Mouse (Mus musculus) adrenal gland, postnatal 25 days (tissue): ENCODE measurements around the gene Eif4a2. TPM values are rescaled to one million over a fixed set of nuclear protein-coding genes. Genes with fewer than 3 reads are reported as not detected.

Source experiments
- DNase-seq: peaks from one replicate; pipeline ENCODE4 v3.0.0; 2021; ENCODE audit warnings: mixed read lengths
- microRNA-seq, 2 experiments: library from miRNA; unstranded; fragments of <30 nt; microRNA quantifications; one replicate each; pipeline ENCODE4 v1.2.0; 2021
- total RNA-seq: library from RNA; stranded (reverse); gene quantifications from 2 replicates; pipeline ENCODE4 v1.2.3, GENCODE M21; 2021

The Eif4a2 gene
- total RNA-seq, 1 experiment from 2014 or later, result 587 TPM

DNA sequence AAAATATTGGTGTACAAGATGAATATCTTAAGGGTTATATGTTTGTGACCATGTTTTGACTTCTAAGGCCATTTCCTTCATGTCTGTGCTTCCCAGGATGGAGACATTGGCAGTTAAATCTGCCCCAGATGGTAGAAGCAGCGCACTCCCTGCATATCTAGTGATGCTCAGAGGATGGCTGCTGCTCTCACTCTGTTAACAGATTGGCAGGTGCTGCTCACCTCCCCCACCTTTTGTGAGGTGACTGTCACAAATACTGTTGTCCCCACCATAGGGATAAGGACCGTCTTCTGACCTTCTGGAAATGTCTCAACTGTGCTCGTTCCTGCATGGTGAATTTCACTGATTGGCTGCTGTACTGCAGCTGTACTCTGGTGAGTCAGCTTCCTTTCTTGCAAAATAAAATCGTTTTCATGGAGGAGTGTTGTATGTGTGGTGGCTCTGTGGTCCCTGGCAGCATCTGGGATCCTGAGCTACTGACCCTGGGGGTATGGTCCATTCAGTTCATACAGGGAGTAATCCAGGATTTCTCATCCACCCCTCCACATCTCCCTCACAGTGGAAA is 29.2 kb downstream of the Eif4a2 start:
- DNase-seq, result no peak

DNA sequence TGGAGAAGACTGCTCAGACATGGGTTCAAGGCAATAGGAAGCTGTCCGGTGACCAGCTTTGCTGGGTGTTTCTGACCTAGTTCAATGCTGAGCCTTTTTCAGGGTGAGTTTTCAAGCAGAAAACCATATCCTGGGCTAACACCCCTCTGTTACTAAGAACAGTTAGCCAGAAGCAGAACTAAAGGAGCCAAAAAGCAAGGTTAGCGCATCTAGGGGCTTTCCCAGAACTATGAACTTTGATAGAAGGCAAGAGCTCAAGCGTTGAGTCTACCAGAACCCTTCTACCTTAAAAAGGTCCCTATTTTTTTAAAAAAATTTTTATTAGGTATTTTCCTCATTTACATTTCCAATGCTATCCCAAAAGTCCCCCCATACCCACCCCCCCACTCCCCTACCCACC is 33.7 kb downstream of the Eif4a2 start:
- no peak for DNase-seq

GRCm38 (mm10) chr16:23144326-23144725 is 37.1 kb downstream of the Eif4a2 start:
- no peak for DNase-seq

- no peak for DNase-seq
These were observed 38.0 kb downstream of the Eif4a2 start for GRCm38 (mm10) chr16:23145211-23145610.

GRCm38 (mm10) chr16:23146280-23146679 is 39.0 kb downstream of the Eif4a2 start, which contains the start of gene Adipoq:
Adipoq (plus strand) TSS chr16:23146536.
- DNase-seq, result no peak

GRCm38 (mm10) chr16:23148936-23149335 is 41.7 kb downstream of the Eif4a2 start:
- DNase-seq, result no peak

- DNase-seq, result no peak
These were observed 42.2 kb downstream of the Eif4a2 start for GRCm38 (mm10) chr16:23149396-23149795.

- no peak for DNase-seq
These were observed 44.2 kb downstream of the Eif4a2 start for GRCm38 (mm10) chr16:23151423-23151822.

DNA sequence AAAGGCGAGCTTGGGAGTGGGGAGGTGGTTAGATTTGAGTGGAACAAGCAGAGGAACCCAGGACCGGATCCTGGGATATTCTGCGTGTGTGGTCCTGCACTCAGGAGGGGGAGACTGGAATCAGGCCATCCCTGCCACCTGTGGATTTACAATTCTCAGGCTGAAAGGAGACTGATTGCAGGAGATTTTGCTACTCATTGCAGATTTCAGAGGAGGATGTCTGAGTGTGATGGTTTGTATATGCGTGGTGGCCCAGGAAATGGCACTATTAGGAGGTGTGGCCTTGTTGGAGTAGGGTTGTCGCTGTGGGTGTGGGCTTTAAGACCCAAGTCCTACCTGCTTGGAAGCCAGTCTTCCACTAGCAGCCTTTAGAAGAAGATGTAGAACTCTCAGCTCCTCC is 47.0 kb downstream of the Eif4a2 start:
- no peak for DNase-seq

DNA sequence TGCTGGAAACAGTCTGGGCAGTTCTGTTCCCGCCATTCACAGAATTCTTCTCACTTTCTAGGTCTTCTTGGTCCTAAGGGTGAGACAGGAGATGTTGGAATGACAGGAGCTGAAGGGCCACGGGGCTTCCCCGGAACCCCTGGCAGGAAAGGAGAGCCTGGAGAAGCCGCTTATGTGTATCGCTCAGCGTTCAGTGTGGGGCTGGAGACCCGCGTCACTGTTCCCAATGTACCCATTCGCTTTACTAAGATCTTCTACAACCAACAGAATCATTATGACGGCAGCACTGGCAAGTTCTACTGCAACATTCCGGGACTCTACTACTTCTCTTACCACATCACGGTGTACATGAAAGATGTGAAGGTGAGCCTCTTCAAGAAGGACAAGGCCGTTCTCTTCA is 49.8 kb downstream of the Eif4a2 start:
- no peak for DNase-seq

DNA sequence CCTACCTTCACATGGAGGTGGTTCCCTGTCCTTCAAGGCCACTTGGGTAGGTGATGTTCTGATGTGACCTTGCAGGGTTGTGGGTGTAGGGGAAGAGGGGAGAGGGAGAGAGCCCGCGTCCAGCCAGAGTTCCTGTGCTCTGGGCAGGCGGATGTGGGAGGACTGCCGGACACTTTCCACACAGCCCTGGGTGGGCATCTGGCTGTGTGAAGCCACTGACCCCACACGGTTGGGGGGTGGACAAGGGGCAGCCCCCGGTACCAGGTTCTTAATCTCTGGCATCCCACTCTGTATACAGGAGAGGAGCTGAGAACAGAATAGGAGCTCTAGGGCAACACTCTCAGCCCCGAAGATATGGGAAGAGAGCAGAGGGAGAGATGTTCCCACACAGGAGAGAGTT is 51.0 kb downstream of the Eif4a2 start:
- DNase-seq, result no peak

DNA sequence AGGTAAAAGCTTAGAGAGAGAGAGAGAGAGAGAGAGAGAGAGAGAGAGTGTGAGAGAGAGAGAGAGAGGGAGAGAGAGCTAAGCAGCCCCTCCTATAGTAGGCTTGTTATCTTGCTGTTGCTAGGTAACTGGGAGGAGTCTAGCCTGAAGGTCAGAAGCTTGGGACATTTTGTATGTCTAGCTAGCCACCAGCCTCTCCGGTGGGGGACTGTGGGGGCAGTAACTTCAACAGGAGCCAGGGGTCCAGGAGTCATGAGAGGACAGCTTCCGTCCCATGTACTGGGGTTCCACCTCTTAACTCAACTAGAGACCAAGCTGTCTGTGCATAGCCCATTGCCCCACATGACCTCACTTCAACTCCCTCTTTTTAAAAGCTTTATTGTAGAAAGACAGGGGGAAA is 51.7 kb downstream of the Eif4a2 start:
- no peak for DNase-seq

DNA sequence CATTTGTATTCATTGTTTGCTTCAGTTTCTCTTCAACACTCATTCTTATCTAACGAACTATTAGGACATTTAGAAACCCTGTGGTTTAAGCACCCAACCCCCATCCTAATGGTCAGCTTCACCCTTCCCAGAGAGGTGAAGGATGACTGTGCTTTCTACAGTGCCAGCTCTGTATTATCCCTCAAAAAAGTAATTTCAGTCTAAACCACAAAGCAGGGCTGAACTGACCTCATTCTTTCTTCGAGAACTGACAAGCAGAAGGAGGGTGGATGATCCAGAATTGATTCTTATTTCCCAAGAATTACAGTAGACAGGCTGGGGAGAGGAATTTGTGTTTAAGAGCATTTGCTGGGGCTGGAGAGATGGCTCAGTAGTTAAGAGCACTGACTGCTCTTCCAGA is 52.5 kb downstream of the Eif4a2 start:
- no peak for DNase-seq

DNA sequence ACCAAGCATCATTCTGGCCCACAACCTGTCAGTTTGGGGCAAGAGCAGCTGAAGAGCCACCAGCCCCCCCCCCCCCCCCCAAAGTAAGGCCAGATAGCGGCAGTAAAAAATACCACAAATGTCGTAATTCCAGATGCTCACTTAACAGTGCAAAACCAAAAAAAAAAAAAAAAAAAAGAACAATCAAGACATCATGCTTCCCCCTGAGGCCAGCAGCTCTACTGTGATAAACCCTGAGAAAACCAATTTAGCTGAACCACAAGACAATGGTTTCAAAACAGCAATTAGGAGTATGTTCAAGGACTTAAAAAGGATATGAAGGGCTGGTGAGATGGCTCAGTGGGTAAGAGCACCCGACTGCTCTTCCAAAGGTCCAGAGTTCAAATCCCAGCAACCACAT is 54.9 kb downstream of the Eif4a2 start:
- no peak for DNase-seq

Small RNAs within 50 kb of the gene (microRNA-seq; reads per million reads assigned to microRNA genes)
- gene Gm49346, result 5.0 to 5.1 reads per million in 2 experiments

Other genes starting within 250 kb of the Eif4a2 start
- 16.4 and 23.6 TPM in 2 replicates for gene Tbccd1, start 249.8 kb upstream of the Eif4a2 start, total RNA-seq
- gene Dnajb11, start 249.6 kb upstream of the Eif4a2 start, total RNA-seq, result 71.4 and 71.9 TPM in 2 replicates
- gene Ahsg, start 216.2 kb upstream of the Eif4a2 start, total RNA-seq, result 1.6 and 132 TPM in 2 replicates
- gene Fetub, start 189.1 kb upstream of the Eif4a2 start, total RNA-seq, result 78.1 and 82.3 TPM in 2 replicates
- gene Hrg, start 156.4 kb upstream of the Eif4a2 start, total RNA-seq, result 0.97 and 12.6 TPM in 2 replicates
- gene Kng2, start 78.0 kb upstream of the Eif4a2 start, total RNA-seq, result 8.1 and 9.0 TPM in 2 replicates
- 0.24 and 13.8 TPM in 2 replicates for gene Kng1, start 49.6 kb upstream of the Eif4a2 start, total RNA-seq
- gene Rfc4, start 20.3 kb downstream of the Eif4a2 start, total RNA-seq, result 9.9 and 10.4 TPM in 2 replicates
- 138 and 160 TPM in 2 replicates for gene Adipoq, start 39.1 kb downstream of the Eif4a2 start, total RNA-seq
- 48.4 and 50.5 TPM in 2 replicates for gene St6gal1, start 117.3 kb downstream of the Eif4a2 start, total RNA-seq